Mouse (Mus musculus) embryonic facial prominence, embryonic 14.5 days (tissue): ENCODE data around the gene Pard3. TPM values are rescaled to one million over a fixed set of nuclear protein-coding genes. Genes with fewer than 3 reads are reported as not detected.

Experiments used
- ATAC-seq: fragments of 200-750 bp; cut with Nextera tagmentation; 2 replicates; pipeline ENCODE4 v1.8.0; 2017; ENCODE audit warnings: low read depth, moderate number of reproducible peaks, moderate TSS enrichment
- DNase-seq: peaks from one replicate; pipeline ENCODE4 v3.0.0-alpha.2; 2015; ENCODE audit warnings: low spot score
- H3K27ac ChIP-seq: fragments of 300-500 bp; sonication (generic); replicated peaks from 2 replicates; pipeline ENCODE4 v1.5.1; 2014; ENCODE audit warnings: low read depth, mild to moderate bottlenecking, low read length, moderate library complexity
- H3K27me3 ChIP-seq: fragments of 300-500 bp; sonication (generic); replicated peaks from 2 replicates; pipeline ENCODE4 v1.6.1; 2014; ENCODE audit warnings: low read length; ENCODE audit not compliant: control insufficient read depth, insufficient read depth
- H3K36me3 ChIP-seq: fragments of 300-500 bp; sonication (generic); 2 replicates; pipeline ENCODE4 v1.6.1; 2014; ENCODE audit warnings: low read length, mixed read lengths; ENCODE audit not compliant: control insufficient read depth, insufficient read depth
- H3K4me1 ChIP-seq: fragments of 300-500 bp; sonication (generic); 2 replicates; pipeline ENCODE4 v1.6.1; 2014; ENCODE audit warnings: antibody characterized with exemption, low read length; ENCODE audit not compliant: control insufficient read depth, insufficient read depth
- H3K4me2 ChIP-seq: fragments of 300-500 bp; sonication (generic); 2 replicates; pipeline ENCODE4 v1.6.1; 2014; ENCODE audit warnings: low read depth, mild to moderate bottlenecking, low read length, moderate library complexity, mixed read lengths
- H3K4me3 ChIP-seq: fragments of 300-500 bp; sonication (generic); 2 replicates; pipeline ENCODE4 v1.5.1; 2014; ENCODE audit warnings: low read depth, mild to moderate bottlenecking, low read length
- H3K9ac ChIP-seq: fragments of 300-500 bp; sonication (generic); 2 replicates; pipeline ENCODE4 v1.6.1; 2014; ENCODE audit warnings: low read depth, mild to moderate bottlenecking, low read length, moderate library complexity, mixed read lengths
- H3K9me3 ChIP-seq: fragments of 300-500 bp; sonication (generic); 2 replicates; pipeline ENCODE4 v1.6.1; 2016; ENCODE audit warnings: low read length; ENCODE audit not compliant: control insufficient read depth
- WGBS: fragments of 180-500 bp; shearing (Covaris S2); extraction: QIAGEN DNeasy Blood & Tissue Kit; methylation state at CpG from one replicate; pipeline ENCODE4 v1.1.7; 2014; 5-methylcytosine and 5-hydroxymethylcytosine counted together
- polyA plus RNA-seq: library from polyadenylated mRNA; unstranded; fragments of >200 nt; fragmentation: Nextera tagmentation; extraction: Ambion mirVana; gene quantifications from 2 replicates; pipeline ENCODE4 v1.2.1, GENCODE M21; 2014

Pard3 gene
- polyA plus RNA-seq, 1 experiment from 2014 or later = 35.4 TPM

DNA sequence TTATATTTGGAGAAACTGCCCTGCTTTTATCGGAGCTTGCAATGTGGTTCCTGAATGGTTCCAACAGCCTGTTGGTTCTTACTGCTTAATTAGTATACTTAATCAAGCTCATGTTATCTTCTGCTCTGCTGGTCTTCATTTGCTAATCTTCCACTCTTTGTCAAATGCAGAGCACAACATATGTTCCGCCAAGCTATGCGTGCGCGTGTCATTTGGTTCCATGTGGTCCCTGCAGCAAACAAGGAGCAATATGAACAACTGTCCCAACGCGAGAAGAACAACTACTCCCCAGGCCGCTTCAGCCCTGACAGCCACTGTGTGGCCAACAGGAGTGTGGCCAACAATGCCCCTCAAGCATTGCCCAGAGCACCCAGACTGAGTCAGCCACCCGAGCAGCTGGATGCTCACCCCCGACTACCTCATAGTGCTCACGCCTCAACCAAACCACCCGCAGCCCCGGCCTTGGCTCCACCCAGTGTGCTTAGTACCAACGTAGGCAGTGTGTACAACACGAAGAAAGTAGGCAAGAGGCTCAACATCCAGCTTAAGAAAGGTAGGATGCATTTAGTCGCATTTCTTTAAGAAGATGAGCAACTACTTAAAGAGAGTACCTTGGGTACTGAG lies 307.7 kb downstream of the Pard3 start:
- Histone ChIP-seq H3K4me1 (no peaks in the 10 kb centered on the region), H3K27me3 (no peaks in the 10 kb centered on the region), H3K9me3 (no peaks in the 10 kb centered on the region), H3K4me2 (no peak overlapping the region), H3K4me3 (no peak overlapping the region), H3K36me3 (peaks cover 15% of the 10 kb centered on the region), H3K27ac (no peak overlapping the region), H3K9ac (no peak overlapping the region)
- WGBS = 96% methylated on average over 16 of the region's 16 CpGs
- ATAC-seq = no peak
- no peak for DNase-seq

- H3K4me3 ChIP-seq = no peak overlapping the region
- H3K36me3 ChIP-seq = peaks cover 19% of the 10 kb centered on the region
- no peaks in the 10 kb centered on the region for H3K4me1 ChIP-seq
- H3K9me3 ChIP-seq = no peaks in the 10 kb centered on the region
- no peak overlapping the region for H3K27ac ChIP-seq
- H3K9ac ChIP-seq = no peak overlapping the region
- no peaks in the 10 kb centered on the region for H3K27me3 ChIP-seq
- DNase-seq (no peak), ATAC-seq (no peak)
- 80% methylated on average over 2 of the region's 2 CpGs for WGBS
- no peak overlapping the region for H3K4me2 ChIP-seq
These were observed 314.1 kb downstream of the Pard3 start for GRCm38 (mm10) chr8:127377775-127378174.

GRCm38 (mm10) chr8:127378994-127379858 lies 315.5 kb downstream of the Pard3 start:
- 0 out of 2 replicates have a peak, but pooled peaks cover 5% of the 10 kb centered on the region for H3K9me3 ChIP-seq
- peaks cover 33% of the 10 kb centered on the region for H3K36me3 ChIP-seq
- ATAC-seq (no peak), DNase-seq (no peak)
- no peaks in the 10 kb centered on the region for H3K27me3 ChIP-seq
- H3K4me3 ChIP-seq = no peak overlapping the region
- 72% methylated on average over 11 of the region's 11 CpGs for WGBS
- no peak overlapping the region for H3K4me2 ChIP-seq
- H3K4me1 ChIP-seq = no peaks in the 10 kb centered on the region
- H3K27ac ChIP-seq = no peak overlapping the region
- no peak overlapping the region for H3K9ac ChIP-seq

GRCm38 (mm10) chr8:127381259-127381658 lies 317.6 kb downstream of the Pard3 start:
- Histone ChIP-seq H3K36me3 (peaks cover 48% of the 10 kb centered on the region), H3K27ac (no peak overlapping the region), H3K4me3 (no peak overlapping the region), H3K9me3 (0 out of 2 replicates have a peak, but pooled peaks cover 5% of the 10 kb centered on the region), H3K9ac (no peak overlapping the region), H3K4me2 (no peak overlapping the region), H3K27me3 (no peaks in the 10 kb centered on the region), H3K4me1 (no peaks in the 10 kb centered on the region)
- no peak for DNase-seq
- WGBS = 96% methylated on average over 3 of the region's 3 CpGs
- ATAC-seq = no peak

DNA sequence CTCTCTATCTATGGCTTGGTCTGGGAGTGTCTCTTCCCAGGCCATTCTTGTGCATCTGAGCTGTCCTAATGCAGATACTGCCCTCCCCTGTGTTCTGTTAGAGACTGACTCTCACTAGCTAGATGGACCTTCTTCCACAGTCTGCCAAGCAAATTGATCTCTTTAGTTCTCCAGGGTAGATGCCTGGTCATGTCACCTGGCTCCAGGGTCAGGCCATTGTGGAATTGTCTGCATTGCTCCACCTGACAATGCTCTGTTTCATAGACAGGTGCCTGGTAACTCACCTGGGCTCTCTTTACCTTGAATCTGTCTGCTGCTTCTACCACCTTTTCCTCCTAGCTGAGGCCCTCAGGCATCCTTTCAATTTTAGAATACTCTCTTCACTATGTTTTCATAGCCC lies 329.0 kb downstream of the Pard3 start:
- Histone ChIP-seq H3K27ac (no peak overlapping the region), H3K9ac (no peak overlapping the region), H3K4me2 (no peak overlapping the region), H3K36me3 (peaks cover 46% of the 10 kb centered on the region), H3K4me3 (no peak overlapping the region), H3K9me3 (peaks cover 7% of the 10 kb centered on the region), H3K27me3 (no peaks in the 10 kb centered on the region), H3K4me1 (no peaks in the 10 kb centered on the region)
- DNase-seq (no peak), ATAC-seq (no peak)

DNA sequence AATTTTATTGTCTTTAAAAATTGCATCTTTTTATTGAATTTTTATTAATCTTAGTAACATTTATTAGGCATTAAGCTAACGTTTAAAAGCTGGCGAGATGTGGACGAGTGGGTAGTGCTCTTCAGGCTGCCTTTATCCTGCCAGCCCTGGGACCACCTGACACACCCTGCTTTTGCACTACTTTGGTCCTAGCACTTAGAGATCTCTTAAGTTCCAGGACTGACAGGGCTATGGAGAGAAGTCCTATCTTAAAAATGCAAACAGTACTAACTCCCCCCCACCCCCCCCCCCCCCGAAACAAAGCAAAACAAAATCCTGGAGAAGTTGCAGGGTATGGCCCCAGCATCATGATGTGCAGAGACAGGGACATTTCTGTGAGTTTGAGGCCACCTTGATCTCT lies 331.8 kb downstream of the Pard3 start:
- no peak for ATAC-seq
- no peak overlapping the region for H3K9ac ChIP-seq
- H3K27ac ChIP-seq = no peak overlapping the region
- no peak overlapping the region for H3K4me3 ChIP-seq
- no peaks in the 10 kb centered on the region for H3K4me1 ChIP-seq
- H3K9me3 ChIP-seq = no peaks in the 10 kb centered on the region
- WGBS = 90% methylated on average over 4 of the region's 4 CpGs
- no peak for DNase-seq
- H3K36me3 ChIP-seq = peaks cover 44% of the 10 kb centered on the region
- no peaks in the 10 kb centered on the region for H3K27me3 ChIP-seq
- no peak overlapping the region for H3K4me2 ChIP-seq

DNA sequence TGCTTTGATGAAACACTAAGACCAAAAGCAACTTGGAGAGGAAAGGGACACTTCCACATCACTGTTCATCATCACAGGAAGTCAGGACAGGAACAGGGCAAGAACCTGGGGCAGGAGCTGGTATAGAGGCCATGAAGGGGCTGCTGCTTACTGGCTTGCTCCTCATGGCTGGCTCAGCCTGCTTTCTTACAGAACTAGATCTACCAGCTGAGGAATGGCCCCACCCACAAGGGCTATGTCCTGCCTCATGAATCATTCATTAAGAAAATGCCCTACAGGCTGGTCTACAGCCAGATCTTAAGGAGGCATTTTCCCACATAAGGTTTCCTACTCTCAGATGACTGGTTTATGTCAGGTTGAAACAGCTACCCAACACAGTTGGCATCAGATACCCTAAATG lies 342.1 kb downstream of the Pard3 start:
- DNase-seq (peak; percentile 44), ATAC-seq (no peak)
- H3K36me3 ChIP-seq = peaks cover 47% of the 10 kb centered on the region

GRCm38 (mm10) chr8:127410606-127411005 lies 346.9 kb downstream of the Pard3 start:
- ATAC-seq = no peak
- WGBS = 87% methylated on average over 12 of the region's 12 CpGs

More for the DNA sequence above, 342.1 kb downstream of the Pard3 start:
- Histone ChIP-seq H3K27me3 (no peaks in the 10 kb centered on the region), H3K4me3 (no peak overlapping the region), H3K4me2 (no peak overlapping the region), H3K27ac (no peak overlapping the region), H3K4me1 (no peaks in the 10 kb centered on the region), H3K9me3 (no peaks in the 10 kb centered on the region), H3K9ac (no peak overlapping the region)

More at GRCm38 (mm10) chr8:127410606-127411005, 346.9 kb downstream of the Pard3 start:
- Histone ChIP-seq H3K9me3 (no peaks in the 10 kb centered on the region), H3K4me1 (no peaks in the 10 kb centered on the region), H3K4me3 (no peak overlapping the region), H3K4me2 (no peak overlapping the region), H3K27ac (no peak overlapping the region), H3K27me3 (no peaks in the 10 kb centered on the region), H3K36me3 (peaks cover 41% of the 10 kb centered on the region), H3K9ac (no peak overlapping the region)
- no peak for DNase-seq
